Mouse (Mus musculus) kidney, adult 2 months (tissue): Measurements from ENCODE around the gene Specc1.

Experiments used
- CTCF ChIP-seq: fragments of 200-500 bp; conservative IDR thresholded peaks from 2 replicates; pipeline ENCODE4 v1.5.1; 2011; ENCODE audit warnings: low read depth, mild to moderate bottlenecking, control low read depth, low read length, moderate library complexity, mixed read lengths; ENCODE audit not compliant: insufficient read depth, insufficient read length
- POLR2A ChIP-seq: fragments of 200-500 bp; IDR thresholded peaks from one replicate; pipeline ENCODE4 v1.6.1; 2011; ENCODE audit warnings: low read depth, low read length, control low read depth

DNA sequence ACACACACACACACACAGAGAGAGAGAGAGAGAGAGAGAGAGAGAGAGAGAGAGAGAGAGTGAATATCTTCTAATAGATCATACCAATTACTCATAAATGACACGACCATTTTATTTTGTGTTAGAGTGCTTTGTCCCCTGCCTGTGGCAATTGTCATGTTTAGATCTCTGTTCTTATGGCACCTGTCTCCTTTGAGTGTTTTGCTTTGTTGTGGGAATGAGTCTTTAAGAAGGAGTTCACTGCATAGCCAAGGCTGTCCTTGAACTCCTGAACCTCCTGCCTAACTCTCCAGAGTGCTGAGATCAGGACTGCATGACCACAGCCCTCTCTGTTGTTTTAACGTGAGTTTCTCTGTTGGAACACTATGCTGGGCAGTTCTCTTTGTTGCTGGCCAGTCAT, 258.5 kb downstream of the Specc1 start:
- TF ChIP-seq CTCF = no peak
- no peak for TF ChIP-seq POLR2A
